Mouse (Mus musculus) intestine, embryonic 14.5 days (tissue): ENCODE measurements at regions not wholly inside any gene's neighbourhood (a gene's known extent, or its start where the extent isn't known, plus 50 kb on each side); places are given as distances from the start of the nearest gene placed in this dataset.
A peak's percentile ranks its signal among the peaks of the same experiment; 100 is the strongest.

Experiments
- ATAC-seq: fragments of 200-750 bp; cut with Nextera tagmentation; replicated peaks from 2 replicates; pipeline ENCODE4 v1.8.0; 2017; ENCODE audit warnings: low read depth, moderate number of reproducible peaks, moderate TSS enrichment, moderate library complexity; ENCODE audit not compliant: low FRiP score, low TSS enrichment
- DNase-seq: peaks from one replicate; pipeline ENCODE4 v3.0.0-alpha.2; 2018; ENCODE audit warnings: low spot score
- H3K27ac ChIP-seq: fragments of 300-500 bp; sonication (generic); 2 replicates; pipeline ENCODE4 v1.5.1; 2014; ENCODE audit warnings: low read depth, mild to moderate bottlenecking, control low read depth
- H3K27me3 ChIP-seq: fragments of 300-500 bp; sonication (generic); replicated peaks from 2 replicates; pipeline ENCODE4 v1.6.1; 2014; ENCODE audit warnings: low read length, control low read depth; ENCODE audit not compliant: control insufficient read depth, insufficient read depth
- H3K36me3 ChIP-seq: fragments of 300-500 bp; sonication (generic); 2 replicates; pipeline ENCODE4 v1.6.1; 2014; ENCODE audit warnings: low read length, control low read depth; ENCODE audit not compliant: control insufficient read depth, insufficient read depth
- H3K4me1 ChIP-seq: fragments of 300-500 bp; sonication (generic); replicated peaks from 2 replicates; pipeline ENCODE4 v1.6.1; 2014; ENCODE audit warnings: low read length, control low read depth, mixed read lengths; ENCODE audit not compliant: control insufficient read depth, insufficient read depth
- H3K4me2 ChIP-seq: fragments of 300-500 bp; sonication (generic); 2 replicates; pipeline ENCODE4 v1.6.1; 2014; ENCODE audit warnings: low read length
- H3K4me3 ChIP-seq: fragments of 300-500 bp; sonication (generic); 2 replicates; pipeline ENCODE4 v1.5.1; 2014; ENCODE audit warnings: low read depth, low read length, control low read depth, mixed read lengths
- H3K9ac ChIP-seq: fragments of 300-500 bp; sonication (generic); 2 replicates; pipeline ENCODE4 v1.6.1; 2014; ENCODE audit warnings: mild to moderate bottlenecking, low read length
- H3K9me3 ChIP-seq: fragments of 300-500 bp; sonication (generic); 2 replicates; pipeline ENCODE4 v1.6.1; 2016; ENCODE audit warnings: low read length, control low read depth; ENCODE audit not compliant: control insufficient read depth
- WGBS: fragments of 180-500 bp; shearing (Covaris S2); extraction: QIAGEN DNeasy Blood & Tissue Kit; methylation state at CpG from one replicate; pipeline ENCODE4 v1.1.7; 2014; 5-methylcytosine and 5-hydroxymethylcytosine counted together

DNA sequence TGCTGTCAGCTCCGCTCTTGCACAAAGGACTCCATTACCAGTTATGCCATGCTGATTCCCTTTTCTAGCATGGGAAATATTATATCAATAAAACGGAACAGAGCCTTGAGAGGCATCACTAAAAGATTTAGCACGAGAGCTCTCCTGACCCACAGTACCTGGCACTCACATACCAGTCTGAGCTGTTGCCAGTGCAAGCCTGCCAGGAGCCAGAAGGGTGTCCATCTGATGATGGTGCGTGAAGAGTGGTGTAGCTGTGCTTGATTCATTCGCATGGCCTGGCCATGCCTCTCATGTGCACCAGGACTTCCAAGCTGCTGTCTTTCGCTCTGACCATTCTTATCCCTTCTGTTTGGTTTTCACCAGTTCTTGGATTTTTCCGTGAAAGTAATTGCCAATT is 102.3 kb upstream of the Irx4 start:
- no peaks in the 10 kb centered on the region for H3K36me3 ChIP-seq
- H3K4me2 ChIP-seq, result no peak overlapping the region
- H3K27me3 ChIP-seq, result no peaks in the 10 kb centered on the region
- H3K27ac ChIP-seq, result no peak overlapping the region
- DNase-seq (no peak), ATAC-seq (no peak)
- H3K4me1 ChIP-seq, result peaks cover 6% of the 10 kb centered on the region; the same call in 1 of the 2 replicates
- H3K9me3 ChIP-seq, result no peaks in the 10 kb centered on the region
- H3K9ac ChIP-seq, result no peak overlapping the region
- WGBS, result 87% methylated on average over 7 of the region's 7 CpGs
- no peak overlapping the region for H3K4me3 ChIP-seq

DNA sequence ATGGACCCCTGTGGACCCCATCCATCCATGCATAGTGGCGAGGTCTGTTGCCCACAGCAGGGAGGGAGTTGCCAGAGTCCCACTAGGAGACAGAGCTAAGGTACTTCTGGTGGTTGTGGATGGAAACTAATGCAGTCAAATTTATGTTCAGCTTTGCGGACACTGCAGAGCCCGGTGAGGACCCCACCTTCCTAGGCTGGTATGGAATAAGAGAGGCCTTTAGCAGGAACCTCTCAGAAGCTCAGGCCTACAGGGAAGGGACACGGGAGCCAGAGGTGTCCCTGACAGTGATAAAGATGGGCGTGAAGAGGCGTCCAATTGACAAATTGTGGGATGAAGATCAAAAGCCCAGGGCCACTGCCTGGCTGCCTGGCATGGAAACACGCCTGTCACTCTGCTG is 100.8 kb upstream of the Irx4 start:
- ATAC-seq, result no peak
- Histone ChIP-seq H3K27ac (no peak overlapping the region), H3K4me2 (peak overlapping the region; percentile 51), H3K36me3 (no peaks in the 10 kb centered on the region), H3K9ac (no peak overlapping the region), H3K4me1 (peaks cover 6% of the 10 kb centered on the region; the same call in 1 of the 2 replicates), H3K9me3 (no peaks in the 10 kb centered on the region), H3K27me3 (no peaks in the 10 kb centered on the region), H3K4me3 (no peak overlapping the region)
- WGBS, result 51% methylated on average over 7 of the region's 7 CpGs
- no peak for DNase-seq

DNA sequence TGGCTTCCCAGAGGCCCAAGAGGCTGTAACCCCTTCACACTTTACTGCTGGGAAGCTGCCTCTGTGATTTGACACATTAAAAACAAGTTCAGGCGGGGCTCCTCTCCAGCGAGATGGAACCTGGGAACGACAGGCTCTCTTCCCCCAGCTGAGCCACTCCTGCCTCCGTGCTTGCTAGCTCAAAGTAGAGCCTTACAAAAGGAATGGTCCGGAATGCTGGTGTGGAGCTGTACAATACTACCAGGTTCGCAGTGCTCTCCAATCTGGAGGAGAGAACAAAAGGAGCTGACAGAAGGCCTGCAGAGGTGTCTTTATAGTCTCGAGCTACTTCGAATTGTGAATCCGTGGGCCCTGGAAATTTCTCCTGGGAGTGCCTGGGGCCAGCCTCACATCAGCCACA is 100.4 kb upstream of the Irx4 start:
- H3K4me2 ChIP-seq, result peak overlapping the region; percentile 51
- H3K9ac ChIP-seq, result peak overlapping the region; percentile 13; the same call in 1 of the 2 replicates
- no peaks in the 10 kb centered on the region for H3K36me3 ChIP-seq
- H3K4me1 ChIP-seq, result peaks cover 6% of the 10 kb centered on the region; the same call in 1 of the 2 replicates
- 10% methylated on average over 9 of the region's 9 CpGs for WGBS
- H3K9me3 ChIP-seq, result no peaks in the 10 kb centered on the region
- H3K4me3 ChIP-seq, result peak overlapping the region; percentile 12
- no peak overlapping the region for H3K27ac ChIP-seq
- DNase-seq (no peak), ATAC-seq (no peak; the same call in 1 of the 2 replicates)
- H3K27me3 ChIP-seq, result no peaks in the 10 kb centered on the region

DNA sequence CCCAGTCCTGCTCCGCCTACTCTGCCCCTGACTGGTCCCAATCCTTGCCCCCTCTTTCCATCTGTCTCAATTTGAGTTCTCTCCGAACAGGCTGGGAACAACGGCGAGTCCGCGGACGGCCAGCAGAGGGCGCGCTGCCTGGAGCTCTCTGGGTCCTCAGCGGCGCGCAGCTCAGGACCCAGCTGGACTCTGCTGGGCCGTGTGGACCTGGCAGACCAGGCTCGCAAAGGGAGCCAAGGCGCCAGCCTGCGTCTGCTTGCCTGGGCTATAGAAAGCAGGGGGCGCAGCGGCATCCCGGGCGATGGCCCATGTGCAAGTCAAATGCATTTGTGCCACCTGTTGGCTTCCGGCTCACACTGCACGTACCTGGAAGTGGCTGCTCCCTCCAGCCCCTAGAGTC is 100.0 kb upstream of the Irx4 start:
- peak overlapping the region; percentile 13; the same call in 1 of the 2 replicates for H3K9ac ChIP-seq
- DNase-seq, result peak; percentile 97
- WGBS, result under 1% methylated on average over 22 of the region's 22 CpGs

DNA sequence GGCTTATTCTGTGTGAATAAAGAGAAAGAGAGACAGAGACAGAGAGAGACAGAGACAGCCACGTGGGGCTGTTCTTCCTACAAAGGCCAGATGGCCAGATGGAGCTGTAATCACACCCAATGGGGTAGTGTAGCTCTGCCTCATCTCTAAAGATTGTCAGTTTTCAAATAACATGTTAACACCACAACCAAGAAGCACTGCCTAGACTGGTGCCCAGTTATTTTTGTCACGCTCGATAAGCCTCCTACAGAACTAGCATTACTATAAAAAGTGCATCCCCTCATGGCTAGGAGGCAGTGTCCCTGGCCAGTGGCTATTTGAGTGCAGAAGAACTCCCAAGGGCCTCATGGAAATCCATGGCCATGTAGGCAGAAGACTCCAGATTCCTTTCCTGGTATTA is 90.0 kb upstream of the Irx4 start:
- Histone ChIP-seq H3K27ac (no peak overlapping the region), H3K27me3 (no peaks in the 10 kb centered on the region), H3K9me3 (no peaks in the 10 kb centered on the region), H3K4me1 (no peaks in the 10 kb centered on the region), H3K4me3 (no peak overlapping the region), H3K4me2 (no peak overlapping the region), H3K36me3 (no peaks in the 10 kb centered on the region), H3K9ac (no peak overlapping the region)
- DNase-seq (no peak), ATAC-seq (no peak)
- 71% methylated on average over 3 of the region's 3 CpGs for WGBS

More for the DNA sequence above, 100.0 kb upstream of the Irx4 start:
- Histone ChIP-seq H3K4me2 (peak overlapping the region; percentile 51), H3K9me3 (no peaks in the 10 kb centered on the region), H3K4me3 (peak overlapping the region; percentile 12), H3K27ac (no peak overlapping the region), H3K36me3 (no peaks in the 10 kb centered on the region), H3K4me1 (peaks cover 6% of the 10 kb centered on the region; the same call in 1 of the 2 replicates), H3K27me3 (no peaks in the 10 kb centered on the region)
- ATAC-seq, result peak; percentile 97

DNA sequence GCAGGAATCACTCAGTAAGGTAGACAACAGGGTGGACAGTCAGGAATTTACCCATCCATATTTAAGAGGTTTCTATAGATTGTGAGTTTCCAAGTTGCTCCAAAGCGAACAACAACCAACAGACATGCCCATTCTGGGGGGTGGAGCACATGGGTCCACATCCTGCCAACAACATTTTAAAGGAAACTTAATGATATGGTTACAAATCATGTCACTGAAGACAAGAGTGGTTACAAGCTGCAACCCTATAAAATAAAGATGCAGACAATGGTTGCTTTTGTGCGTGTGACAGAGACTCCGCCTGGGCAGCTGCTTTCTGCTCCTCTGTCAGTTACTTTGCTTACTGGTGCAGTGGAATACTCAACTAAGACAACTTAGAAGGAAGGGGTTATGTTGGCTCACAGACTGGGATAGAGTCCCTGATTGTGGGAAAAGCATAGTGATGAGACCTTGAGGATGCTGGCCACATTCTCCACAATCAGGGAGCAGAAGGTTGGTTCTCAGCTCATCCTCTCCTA is 52.3 kb upstream of the Irx4 start:
- H3K4me1 ChIP-seq, result no peaks in the 10 kb centered on the region
- no peak overlapping the region for H3K9ac ChIP-seq
- H3K9me3 ChIP-seq, result no peaks in the 10 kb centered on the region
- no peak overlapping the region for H3K4me2 ChIP-seq
- DNase-seq (peak; percentile 42), ATAC-seq (no peak)
- H3K27me3 ChIP-seq, result no peaks in the 10 kb centered on the region
- no peak overlapping the region for H3K27ac ChIP-seq
- H3K4me3 ChIP-seq, result no peak overlapping the region
- H3K36me3 ChIP-seq, result no peaks in the 10 kb centered on the region
- 92% methylated on average over 3 of the region's 3 CpGs for WGBS
